Mouse (Mus musculus) midbrain, embryonic 16.5 days (tissue): ENCODE results near the gene Fam172a. TPM values are rescaled to one million over a fixed set of nuclear protein-coding genes. Genes with fewer than 3 reads are reported as not detected.

ENCODE experiments used
- ATAC-seq: fragments of 200-750 bp; cut with Nextera tagmentation; 2 replicates; pipeline ENCODE4 v1.8.0; 2017; ENCODE audit warnings: moderate TSS enrichment
- H3K27ac ChIP-seq: fragments of 300-500 bp; sonication (generic); 2 replicates; pipeline ENCODE4 v1.5.1; 2014; ENCODE audit warnings: mild to moderate bottlenecking, low read length, mixed read lengths
- H3K27me3 ChIP-seq: fragments of 300-500 bp; sonication (generic); 2 replicates; pipeline ENCODE4 v1.6.1; 2014; ENCODE audit warnings: low read depth, low read length, mixed read lengths; ENCODE audit not compliant: control insufficient read depth, insufficient read depth
- H3K36me3 ChIP-seq: fragments of 300-500 bp; sonication (generic); 2 replicates; pipeline ENCODE4 v1.6.1; 2014; ENCODE audit warnings: mild to moderate bottlenecking, low read length, moderate library complexity, mixed read lengths; ENCODE audit not compliant: control insufficient read depth, insufficient read depth
- H3K4me1 ChIP-seq: fragments of 300-500 bp; sonication (generic); 2 replicates; pipeline ENCODE4 v1.6.1; 2014; ENCODE audit warnings: mild to moderate bottlenecking, low read length, mixed read lengths; ENCODE audit not compliant: control insufficient read depth, insufficient read depth
- H3K4me2 ChIP-seq: fragments of 300-500 bp; sonication (generic); 2 replicates; pipeline ENCODE4 v1.6.1; 2014; ENCODE audit warnings: mild to moderate bottlenecking, low read length, mixed read lengths
- H3K4me3 ChIP-seq: fragments of 300-500 bp; sonication (generic); 2 replicates; pipeline ENCODE4 v1.5.1; 2014; ENCODE audit warnings: low read depth, mild to moderate bottlenecking, low read length, moderate library complexity, mixed read lengths
- H3K9ac ChIP-seq: fragments of 300-500 bp; sonication (generic); 2 replicates; pipeline ENCODE4 v1.6.1; 2014; ENCODE audit warnings: low read depth, low read length, mixed read lengths
- H3K9me3 ChIP-seq: fragments of 300-500 bp; sonication (generic); replicated peaks from 2 replicates; pipeline ENCODE4 v1.6.1; 2014; ENCODE audit warnings: mild to moderate bottlenecking, low read length, mixed read lengths; ENCODE audit not compliant: control insufficient read depth, poor library complexity, severe bottlenecking
- WGBS: fragments of 180-500 bp; shearing (Covaris S2); extraction: QIAGEN DNeasy Blood & Tissue Kit; methylation state at CpG from one replicate; pipeline ENCODE4 v1.1.7; 2014; 5-methylcytosine and 5-hydroxymethylcytosine counted together
- polyA plus RNA-seq: library from polyadenylated mRNA; unstranded; fragments of >200 nt; fragmentation: Nextera tagmentation; extraction: Ambion mirVana; gene quantifications from 2 replicates; pipeline ENCODE4 v1.2.1, GENCODE M21; 2015

Gene Fam172a
- polyA plus RNA-seq, 1 experiment from 2014 or later: 43.0 TPM

- 82% methylated on average over 2 of the region's 2 CpGs for WGBS
Measured at GRCm38 (mm10) chr13:78102337-78102736, 400.5 kb downstream of the Fam172a start.

GRCm38 (mm10) chr13:78104851-78105250, 403.0 kb downstream of the Fam172a start:
- 83% methylated on average over 3 of the region's 3 CpGs for WGBS
- Histone ChIP-seq H3K27me3 (no peaks in the 10 kb centered on the region), H3K27ac (no peak overlapping the region), H3K4me1 (peaks cover 4% of the 10 kb centered on the region; the same call in 1 of the 2 replicates), H3K9me3 (no peaks in the 10 kb centered on the region), H3K36me3 (no peaks in the 10 kb centered on the region), H3K4me2 (no peak overlapping the region), H3K9ac (no peak overlapping the region), H3K4me3 (no peak overlapping the region)
- no peak for ATAC-seq

More at GRCm38 (mm10) chr13:78102337-78102736, 400.5 kb downstream of the Fam172a start:
- peaks cover 4% of the 10 kb centered on the region; the same call in 1 of the 2 replicates for H3K4me1 ChIP-seq
- no peaks in the 10 kb centered on the region for H3K36me3 ChIP-seq
- no peaks in the 10 kb centered on the region for H3K27me3 ChIP-seq
- no peaks in the 10 kb centered on the region for H3K9me3 ChIP-seq
- H3K27ac ChIP-seq: no peak overlapping the region
- no peak overlapping the region for H3K4me3 ChIP-seq
- no peak overlapping the region for H3K9ac ChIP-seq
- no peak overlapping the region for H3K4me2 ChIP-seq
- ATAC-seq: no peak

GRCm38 (mm10) chr13:78110648-78111047, 408.8 kb downstream of the Fam172a start:
- Histone ChIP-seq H3K9ac (no peak overlapping the region), H3K27ac (peak overlapping the region; percentile 41; the same call in 1 of the 2 replicates), H3K4me2 (no peak overlapping the region)

GRCm38 (mm10) chr13:78113978-78114377, 412.1 kb downstream of the Fam172a start:
- H3K36me3 ChIP-seq: no peaks in the 10 kb centered on the region
- no peak overlapping the region for H3K4me2 ChIP-seq
- no peak for ATAC-seq
- H3K27me3 ChIP-seq: no peaks in the 10 kb centered on the region
- H3K9me3 ChIP-seq: no peaks in the 10 kb centered on the region
- WGBS: 93% methylated on average over 4 of the region's 4 CpGs
- no peak overlapping the region for H3K9ac ChIP-seq
- no peak overlapping the region for H3K27ac ChIP-seq
- H3K4me3 ChIP-seq: no peak overlapping the region
- no peaks in the 10 kb centered on the region for H3K4me1 ChIP-seq

More at GRCm38 (mm10) chr13:78110648-78111047, 408.8 kb downstream of the Fam172a start:
- H3K9me3 ChIP-seq: no peaks in the 10 kb centered on the region
- H3K27me3 ChIP-seq: no peaks in the 10 kb centered on the region
- WGBS: 39% methylated on average over 4 of the region's 4 CpGs
- H3K36me3 ChIP-seq: no peaks in the 10 kb centered on the region
- no peaks in the 10 kb centered on the region for H3K4me1 ChIP-seq
- no peak overlapping the region for H3K4me3 ChIP-seq
- ATAC-seq: no peak

- Histone ChIP-seq H3K27me3 (no peaks in the 10 kb centered on the region), H3K4me2 (no peak overlapping the region)
Measured at GRCm38 (mm10) chr13:78118715-78119114, 416.9 kb downstream of the Fam172a start.

GRCm38 (mm10) chr13:78121991-78122390, 420.2 kb downstream of the Fam172a start:
- Histone ChIP-seq H3K36me3 (no peaks in the 10 kb centered on the region), H3K4me3 (no peak overlapping the region), H3K9ac (no peak overlapping the region), H3K9me3 (0 out of 2 replicates have a peak, but pooled peaks cover 2% of the 10 kb centered on the region), H3K4me2 (no peak overlapping the region), H3K27me3 (no peaks in the 10 kb centered on the region), H3K4me1 (no peaks in the 10 kb centered on the region), H3K27ac (no peak overlapping the region)
- ATAC-seq: no peak
- WGBS: 96% methylated on average over 7 of the region's 7 CpGs

More at GRCm38 (mm10) chr13:78118715-78119114, 416.9 kb downstream of the Fam172a start:
- WGBS: 93% methylated on average over 1 of the region's 1 CpGs
- ATAC-seq: no peak
- Histone ChIP-seq H3K4me1 (no peaks in the 10 kb centered on the region), H3K4me3 (no peak overlapping the region), H3K9me3 (no peaks in the 10 kb centered on the region), H3K9ac (no peak overlapping the region), H3K36me3 (no peaks in the 10 kb centered on the region), H3K27ac (no peak overlapping the region)

GRCm38 (mm10) chr13:78123911-78124426, 422.1 kb downstream of the Fam172a start:
- Histone ChIP-seq H3K9me3 (0 out of 2 replicates have a peak, but pooled peaks cover 2% of the 10 kb centered on the region), H3K36me3 (no peaks in the 10 kb centered on the region), H3K27ac (no peak overlapping the region), H3K4me1 (no peaks in the 10 kb centered on the region), H3K9ac (no peak overlapping the region), H3K27me3 (no peaks in the 10 kb centered on the region), H3K4me2 (no peak overlapping the region), H3K4me3 (no peak overlapping the region)
- 88% methylated on average over 4 of the region's 4 CpGs for WGBS
- no peak for ATAC-seq

GRCm38 (mm10) chr13:78157465-78157864, 455.6 kb downstream of the Fam172a start:
- Histone ChIP-seq H3K27ac (no peak overlapping the region), H3K4me2 (no peak overlapping the region), H3K9ac (no peak overlapping the region), H3K9me3 (no peaks in the 10 kb centered on the region), H3K27me3 (no peaks in the 10 kb centered on the region), H3K36me3 (no peaks in the 10 kb centered on the region), H3K4me1 (peaks cover 4% of the 10 kb centered on the region), H3K4me3 (no peak overlapping the region)
- WGBS: 89% methylated on average over 5 of the region's 5 CpGs
- ATAC-seq: no peak

GRCm38 (mm10) chr13:78162149-78162548, 460.3 kb downstream of the Fam172a start:
- H3K27ac ChIP-seq: peak overlapping the region; percentile 74
- H3K4me1 ChIP-seq: peaks cover 11% of the 10 kb centered on the region
- H3K9me3 ChIP-seq: no peaks in the 10 kb centered on the region
- H3K4me2 ChIP-seq: peak overlapping the region; percentile 32
- H3K4me3 ChIP-seq: no peak overlapping the region
- 13% methylated on average over 2 of the region's 2 CpGs for WGBS
- H3K36me3 ChIP-seq: no peaks in the 10 kb centered on the region
- peaks cover 11% of the 10 kb centered on the region for H3K27me3 ChIP-seq
- peak; percentile 82 for ATAC-seq
- no peak overlapping the region for H3K9ac ChIP-seq
